Mouse (Mus musculus) olfactory bulb, adult 2 months (tissue): ENCODE measurements around the gene Gm26566.

Experiments
- CTCF ChIP-seq: fragments of 200-500 bp; IDR thresholded peaks from 2 replicates; pipeline ENCODE4 v1.5.1; 2012; ENCODE audit warnings: low read depth, mild to moderate bottlenecking, low read length, moderate library complexity; ENCODE audit not compliant: insufficient read depth
- POLR2A ChIP-seq: fragments of 200-500 bp; IDR thresholded peaks from 2 replicates; pipeline ENCODE4 v1.6.1; 2012; ENCODE audit warnings: mild to moderate bottlenecking, low read depth, low read length, moderate library complexity; ENCODE audit not compliant: insufficient read depth

- no peak for TF ChIP-seq POLR2A
- TF ChIP-seq CTCF, result no peak
These were observed 22.8 kb upstream of the Gm26566 start for GRCm38 (mm10) chr4:88698781-88699180.
